Mouse (Mus musculus): ENCODE results near the gene Gabpb2.

Gene Gabpb2

GRCm38 (mm10) chr3:95162345-95162628 is 55.4 kb downstream of the Gabpb2 start:
- Histone ChIP-seq H3K27me3 (ENCODE audit: control insufficient read depth, insufficient read depth, low read length, poor library complexity, severe bottlenecking) (no peaks in the 10 kb centered on the region; the same call in 1 of the 2 replicates), H3K36me3 (ENCODE audit: control insufficient read depth, insufficient read depth, low read length, poor library complexity, severe bottlenecking) (no peaks in the 10 kb centered on the region)
- no peak for DNase-seq (ENCODE audit: low read depth, low spot score)

GRCm38 (mm10) chr3:95161618-95162344 is 55.9 kb downstream of the Gabpb2 start:
- Histone ChIP-seq H3K36me3 (ENCODE audit: control insufficient read depth, insufficient read depth, low read length, poor library complexity, severe bottlenecking) (no peaks in the 10 kb centered on the region), H3K27me3 (ENCODE audit: control insufficient read depth, insufficient read depth, low read length, poor library complexity, severe bottlenecking) (no peaks in the 10 kb centered on the region; the same call in 1 of the 2 replicates)
- no peak for DNase-seq (ENCODE audit: low read depth, low spot score)

- Histone ChIP-seq H3K36me3 (ENCODE audit: control insufficient read depth, insufficient read depth, low read length, poor library complexity, severe bottlenecking) (no peaks in the 10 kb centered on the region), H3K27me3 (ENCODE audit: control insufficient read depth, insufficient read depth, low read length, poor library complexity, severe bottlenecking) (no peaks in the 10 kb centered on the region; the same call in 1 of the 2 replicates)
- DNase-seq (ENCODE audit: low read depth, low spot score), result no peak
Observed at GRCm38 (mm10) chr3:95161041-95161551, 56.6 kb downstream of the Gabpb2 start.

- peak; percentile 87 for DNase-seq (ENCODE audit: low read depth, low spot score)
- Histone ChIP-seq H3K27me3 (ENCODE audit: control insufficient read depth, insufficient read depth, low read length, poor library complexity, severe bottlenecking) (no peaks in the 10 kb centered on the region; the same call in 1 of the 2 replicates), H3K36me3 (ENCODE audit: control insufficient read depth, insufficient read depth, low read length, poor library complexity, severe bottlenecking) (no peaks in the 10 kb centered on the region)
Observed at GRCm38 (mm10) chr3:95159987-95160963, 57.4 kb downstream of the Gabpb2 start, which contains the start of gene Sema6c. TSS of gene Sema6c (plus strand) at chr3:95160457.

- H3K36me3 ChIP-seq (ENCODE audit: control insufficient read depth, insufficient read depth, low read length, poor library complexity, severe bottlenecking), result no peaks in the 10 kb centered on the region
- no peak for DNase-seq (ENCODE audit: low read depth, low spot score)
- no peaks in the 10 kb centered on the region; the same call in 1 of the 2 replicates for H3K27me3 ChIP-seq (ENCODE audit: control insufficient read depth, insufficient read depth, low read length, poor library complexity, severe bottlenecking)
Observed at GRCm38 (mm10) chr3:95159511-95159986, 58.2 kb downstream of the Gabpb2 start.

- DNase-seq (ENCODE audit: low read depth, low spot score), result peak; percentile 83
- H3K36me3 ChIP-seq (ENCODE audit: control insufficient read depth, insufficient read depth, low read length, poor library complexity, severe bottlenecking), result no peaks in the 10 kb centered on the region
- H3K27me3 ChIP-seq (ENCODE audit: control insufficient read depth, insufficient read depth, low read length, poor library complexity, severe bottlenecking), result no peaks in the 10 kb centered on the region
Observed at GRCm38 (mm10) chr3:95153874-95154273, 63.8 kb downstream of the Gabpb2 start.

GRCm38 (mm10) chr3:95147924-95148323 is 69.8 kb downstream of the Gabpb2 start:
- no peaks in the 10 kb centered on the region for H3K36me3 ChIP-seq (ENCODE audit: control insufficient read depth, insufficient read depth, low read length, poor library complexity, severe bottlenecking)
- DNase-seq (ENCODE audit: low read depth, low spot score), result no peak
- H3K27me3 ChIP-seq (ENCODE audit: control insufficient read depth, insufficient read depth, low read length, poor library complexity, severe bottlenecking), result no peaks in the 10 kb centered on the region

- DNase-seq (ENCODE audit: low read depth, low spot score), result peak; percentile 94
Observed at GRCm38 (mm10) chr3:95142617-95143011, 75.1 kb downstream of the Gabpb2 start.

GRCm38 (mm10) chr3:95141952-95142616 is 75.6 kb downstream of the Gabpb2 start, which contains the start of gene Tnfaip8l2:
TSS of gene Tnfaip8l2 (minus strand) at chr3:95142360.
- no peaks in the 10 kb centered on the region for H3K27me3 ChIP-seq (ENCODE audit: control insufficient read depth, insufficient read depth, low read length, poor library complexity, severe bottlenecking)
- H3K36me3 ChIP-seq (ENCODE audit: control insufficient read depth, insufficient read depth, low read length, poor library complexity, severe bottlenecking), result peaks cover 3% of the 10 kb centered on the region; the same call in 1 of the 2 replicates
- peak; percentile 71 for DNase-seq (ENCODE audit: low read depth, low spot score)

More at GRCm38 (mm10) chr3:95142617-95143011, 75.1 kb downstream of the Gabpb2 start:
- Histone ChIP-seq H3K27me3 (ENCODE audit: control insufficient read depth, insufficient read depth, low read length, poor library complexity, severe bottlenecking) (no peaks in the 10 kb centered on the region), H3K36me3 (ENCODE audit: control insufficient read depth, insufficient read depth, low read length, poor library complexity, severe bottlenecking) (peaks cover 3% of the 10 kb centered on the region; the same call in 1 of the 2 replicates)

GRCm38 (mm10) chr3:95141474-95141873 is 76.2 kb downstream of the Gabpb2 start:
- H3K27me3 ChIP-seq (ENCODE audit: control insufficient read depth, insufficient read depth, low read length, poor library complexity, severe bottlenecking), result no peaks in the 10 kb centered on the region
- peak; percentile 64 for DNase-seq (ENCODE audit: low read depth, low spot score)
- peaks cover 3% of the 10 kb centered on the region; the same call in 1 of the 2 replicates for H3K36me3 ChIP-seq (ENCODE audit: control insufficient read depth, insufficient read depth, low read length, poor library complexity, severe bottlenecking)

GRCm38 (mm10) chr3:95140795-95141194 is 76.9 kb downstream of the Gabpb2 start:
- H3K36me3 ChIP-seq (ENCODE audit: control insufficient read depth, insufficient read depth, low read length, poor library complexity, severe bottlenecking), result peaks cover 3% of the 10 kb centered on the region; the same call in 1 of the 2 replicates
- DNase-seq (ENCODE audit: low read depth, low spot score), result no peak
- no peaks in the 10 kb centered on the region for H3K27me3 ChIP-seq (ENCODE audit: control insufficient read depth, insufficient read depth, low read length, poor library complexity, severe bottlenecking)

- no peak for DNase-seq (ENCODE audit: low read depth, low spot score)
- H3K27me3 ChIP-seq (ENCODE audit: control insufficient read depth, insufficient read depth, low read length, poor library complexity, severe bottlenecking), result no peaks in the 10 kb centered on the region
- H3K36me3 ChIP-seq (ENCODE audit: control insufficient read depth, insufficient read depth, low read length, poor library complexity, severe bottlenecking), result peaks cover 3% of the 10 kb centered on the region; the same call in 1 of the 2 replicates
Observed at GRCm38 (mm10) chr3:95140289-95140595, 77.5 kb downstream of the Gabpb2 start.

GRCm38 (mm10) chr3:95139586-95140288 is 78.0 kb downstream of the Gabpb2 start:
- no peaks in the 10 kb centered on the region for H3K27me3 ChIP-seq (ENCODE audit: control insufficient read depth, insufficient read depth, low read length, poor library complexity, severe bottlenecking)
- DNase-seq (ENCODE audit: low read depth, low spot score), result no peak
- H3K36me3 ChIP-seq (ENCODE audit: control insufficient read depth, insufficient read depth, low read length, poor library complexity, severe bottlenecking), result peaks cover 3% of the 10 kb centered on the region; the same call in 1 of the 2 replicates

GRCm38 (mm10) chr3:95136336-95136735 is 81.4 kb downstream of the Gabpb2 start:
- DNase-seq (ENCODE audit: low read depth, low spot score), result peak; percentile 62
- Histone ChIP-seq H3K36me3 (ENCODE audit: control insufficient read depth, insufficient read depth, low read length, poor library complexity, severe bottlenecking) (peaks cover 3% of the 10 kb centered on the region; the same call in 1 of the 2 replicates), H3K27me3 (ENCODE audit: control insufficient read depth, insufficient read depth, low read length, poor library complexity, severe bottlenecking) (no peaks in the 10 kb centered on the region)
